8 mouse cellular contexts compared by ENCODE assay signal in genomic region chr6:112197445-112197844, GRCm38 (mm10).
A peak's percentile ranks its signal among the peaks of the same experiment; 100 is the strongest.
DNase-seq lines count a peak whose midpoint lies in the region; ATAC-seq lines count a peak whose summit lies in the region.

No protein-coding gene starts in this region.

- DNase-seq in WW6 (ENCODE audit: low read depth, low spot score), result peak; percentile 79
- DNase-seq in cerebellum, postnatal 14 days, result peak; percentile 88 to 91
- peak; percentile 72 to 80 for DNase-seq in frontal cortex, postnatal 25 days (ENCODE audit: low spot score in 2 of 2)
- peak; percentile 84 to 88 for DNase-seq in layer of hippocampus, postnatal 14 days (ENCODE audit: low spot score in 2 of 2)
- peak; percentile 92 for DNase-seq in lung, postnatal 36 days
- peak; percentile 90 for DNase-seq in right cerebral cortex, adult 18-20 months
- peak; percentile 23 for DNase-seq in urinary bladder, postnatal 10 days (ENCODE audit: low spot score)

- H3K9me3 ChIP-seq in hindbrain, embryonic 13.5 days, result no peaks in the 10 kb centered on the region

- peak; percentile 73 for ATAC-seq in hindbrain, embryonic 13.5 days (ENCODE audit: low FRiP score)

- H3K4me3 ChIP-seq in hindbrain, embryonic 13.5 days, result peak overlapping the region; percentile 7; the same call in 1 of the 2 replicates

- 9% methylated on average over 16 of the region's 16 CpGs for WGBS in hindbrain, embryonic 13.5 days

- no peaks in the 10 kb centered on the region for H3K36me3 ChIP-seq in hindbrain, embryonic 13.5 days

- H3K9ac ChIP-seq in hindbrain, embryonic 13.5 days, result no peak overlapping the region; the same call in 1 of the 2 replicates

- peak overlapping the region; percentile 44 for H3K4me2 ChIP-seq in hindbrain, embryonic 13.5 days

- no peaks in the 10 kb centered on the region for H3K27me3 ChIP-seq in hindbrain, embryonic 13.5 days

- H3K4me1 ChIP-seq in hindbrain, embryonic 13.5 days (replicated peaks), result peaks cover 4% of the 10 kb centered on the region

- no peak overlapping the region for H3K27ac ChIP-seq in hindbrain, embryonic 13.5 days

Comparison
In these comparisons a context has a peak if more than half of its experiments do, and no peak if none do; other contexts are left out.
1. DNase-seq: peak in every context shown above with its lines; median percentile 92 in lung, postnatal 36 days; 90 in right cerebral cortex, adult 18-20 months; 90 in cerebellum, postnatal 14 days; 86 in layer of hippocampus, postnatal 14 days; 79 in WW6; 76 in frontal cortex, postnatal 25 days; 23 in urinary bladder, postnatal 10 days.